Mouse (Mus musculus) myocyte (in vitro differentiated cells): ENCODE measurements around the gene Mlst8.

Experiments
- CEBPB ChIP-seq: IDR thresholded peaks from 2 replicates; pipeline ENCODE4 v1.6.1; 2011; ENCODE audit warnings: mild to moderate bottlenecking, moderate library complexity; ENCODE audit not compliant: poor library complexity, insufficient read depth, severe bottlenecking
- POLR2A ChIP-seq: IDR thresholded peaks from one replicate; pipeline ENCODE4 v1.6.1; 2011; ENCODE audit warnings: low read depth, mild to moderate bottlenecking, control low read depth, moderate library complexity; ENCODE audit not compliant: insufficient read length
- USF1 ChIP-seq: IDR thresholded peaks from one replicate; pipeline ENCODE4 v1.6.1; 2011; ENCODE audit warnings: low read depth, mild to moderate bottlenecking, control low read depth, moderate library complexity

GRCm38 (mm10) chr17:24490399-24490798 is 11.5 kb upstream of the Mlst8 start:
- no peak for TF ChIP-seq POLR2A
- no peak for TF ChIP-seq USF1
- TF ChIP-seq CEBPB = no peak
